Mouse (Mus musculus) embryonic facial prominence, embryonic 14.5 days (tissue): ENCODE measurements around the gene Btbd16. TPM values are rescaled to one million over a fixed set of nuclear protein-coding genes. Genes with fewer than 3 reads are reported as not detected.

Experiments
- ATAC-seq: fragments of 200-750 bp; cut with Nextera tagmentation; 2 replicates; pipeline ENCODE4 v1.8.0; 2017; ENCODE audit warnings: low read depth, moderate number of reproducible peaks, moderate TSS enrichment
- DNase-seq: peaks from one replicate; pipeline ENCODE4 v3.0.0-alpha.2; 2015; ENCODE audit warnings: low spot score
- H3K27ac ChIP-seq: fragments of 300-500 bp; sonication (generic); replicated peaks from 2 replicates; pipeline ENCODE4 v1.5.1; 2014; ENCODE audit warnings: low read depth, mild to moderate bottlenecking, low read length, moderate library complexity
- H3K27me3 ChIP-seq: fragments of 300-500 bp; sonication (generic); replicated peaks from 2 replicates; pipeline ENCODE4 v1.6.1; 2014; ENCODE audit warnings: low read length; ENCODE audit not compliant: control insufficient read depth, insufficient read depth
- H3K36me3 ChIP-seq: fragments of 300-500 bp; sonication (generic); 2 replicates; pipeline ENCODE4 v1.6.1; 2014; ENCODE audit warnings: low read length, mixed read lengths; ENCODE audit not compliant: control insufficient read depth, insufficient read depth
- H3K4me1 ChIP-seq: fragments of 300-500 bp; sonication (generic); 2 replicates; pipeline ENCODE4 v1.6.1; 2014; ENCODE audit warnings: antibody characterized with exemption, low read length; ENCODE audit not compliant: control insufficient read depth, insufficient read depth
- H3K4me2 ChIP-seq: fragments of 300-500 bp; sonication (generic); 2 replicates; pipeline ENCODE4 v1.6.1; 2014; ENCODE audit warnings: low read depth, mild to moderate bottlenecking, low read length, moderate library complexity, mixed read lengths
- H3K4me3 ChIP-seq: fragments of 300-500 bp; sonication (generic); 2 replicates; pipeline ENCODE4 v1.5.1; 2014; ENCODE audit warnings: low read depth, mild to moderate bottlenecking, low read length
- H3K9ac ChIP-seq: fragments of 300-500 bp; sonication (generic); 2 replicates; pipeline ENCODE4 v1.6.1; 2014; ENCODE audit warnings: low read depth, mild to moderate bottlenecking, low read length, moderate library complexity, mixed read lengths
- H3K9me3 ChIP-seq: fragments of 300-500 bp; sonication (generic); 2 replicates; pipeline ENCODE4 v1.6.1; 2016; ENCODE audit warnings: low read length; ENCODE audit not compliant: control insufficient read depth
- WGBS: fragments of 180-500 bp; shearing (Covaris S2); extraction: QIAGEN DNeasy Blood & Tissue Kit; methylation state at CpG from one replicate; pipeline ENCODE4 v1.1.7; 2014; 5-methylcytosine and 5-hydroxymethylcytosine counted together
- polyA plus RNA-seq: library from polyadenylated mRNA; unstranded; fragments of >200 nt; fragmentation: Nextera tagmentation; extraction: Ambion mirVana; gene quantifications from 2 replicates; pipeline ENCODE4 v1.2.1, GENCODE M21; 2014

The Btbd16 gene
- polyA plus RNA-seq = not detected in 2 replicates

GRCm38 (mm10) chr7:130773914-130774630, at the start of gene Btbd16:
Gene Btbd16 (plus strand): TSS chr7:130774069.
- Histone ChIP-seq H3K9ac (no peak within 1 kb of the TSS), H3K4me1 (no peaks in the 10 kb centered on the region), H3K27ac (no peak within 1 kb of the TSS), H3K9me3 (no peaks in the 10 kb centered on the region), H3K36me3 (no peaks in the 10 kb centered on the region), H3K4me2 (no peak within 1 kb of the TSS), H3K27me3 (no peaks in the 10 kb centered on the region), H3K4me3 (no peak within 1 kb of the TSS)
- ATAC-seq = no peak
- no peak for DNase-seq
- 62% methylated on average over 9 of the region's 9 CpGs for WGBS

GRCm38 (mm10) chr7:130726185-130726584, 47.7 kb upstream of the Btbd16 start:
- no peak overlapping the region for H3K4me3 ChIP-seq
- H3K27me3 ChIP-seq = no peaks in the 10 kb centered on the region
- H3K4me2 ChIP-seq = no peak overlapping the region
- no peaks in the 10 kb centered on the region for H3K9me3 ChIP-seq
- 61% methylated on average over 3 of the region's 3 CpGs for WGBS
- no peak overlapping the region for H3K27ac ChIP-seq
- no peak for DNase-seq
- no peak overlapping the region for H3K9ac ChIP-seq
- peaks cover 47% of the 10 kb centered on the region for H3K36me3 ChIP-seq
- no peaks in the 10 kb centered on the region for H3K4me1 ChIP-seq
- no peak for ATAC-seq

- ATAC-seq (no peak), DNase-seq (no peak)
- no peaks in the 10 kb centered on the region for H3K27me3 ChIP-seq
- H3K9me3 ChIP-seq = no peaks in the 10 kb centered on the region
- no peak overlapping the region for H3K9ac ChIP-seq
- H3K36me3 ChIP-seq = peaks cover 42% of the 10 kb centered on the region
- no peak overlapping the region for H3K4me2 ChIP-seq
- 0 out of 2 replicates have a peak overlapping the region, but pooled peaks have one; percentile 8 for H3K27ac ChIP-seq
- 54% methylated on average over 8 of the region's 8 CpGs for WGBS
- no peaks in the 10 kb centered on the region for H3K4me1 ChIP-seq
- no peak overlapping the region for H3K4me3 ChIP-seq
These were observed 47.0 kb upstream of the Btbd16 start for GRCm38 (mm10) chr7:130726724-130727422.

GRCm38 (mm10) chr7:130727560-130727959, 46.3 kb upstream of the Btbd16 start:
- Histone ChIP-seq H3K36me3 (peaks cover 37% of the 10 kb centered on the region), H3K4me2 (no peak overlapping the region), H3K27me3 (no peaks in the 10 kb centered on the region), H3K4me3 (no peak overlapping the region), H3K9me3 (no peaks in the 10 kb centered on the region), H3K9ac (no peak overlapping the region), H3K4me1 (no peaks in the 10 kb centered on the region), H3K27ac (0 out of 2 replicates have a peak overlapping the region, but pooled peaks have one; percentile 8)
- 90% methylated on average over 4 of the region's 4 CpGs for WGBS
- DNase-seq (no peak), ATAC-seq (no peak)

GRCm38 (mm10) chr7:130731792-130732191, 42.1 kb upstream of the Btbd16 start:
- H3K36me3 ChIP-seq = peaks cover 66% of the 10 kb centered on the region
- WGBS = 61% methylated on average over 7 of the region's 7 CpGs
- no peaks in the 10 kb centered on the region for H3K4me1 ChIP-seq
- no peaks in the 10 kb centered on the region for H3K9me3 ChIP-seq
- H3K9ac ChIP-seq = no peak overlapping the region
- H3K27ac ChIP-seq = no peak overlapping the region
- no peak for ATAC-seq
- H3K27me3 ChIP-seq = no peaks in the 10 kb centered on the region
- H3K4me3 ChIP-seq = no peak overlapping the region
- no peak overlapping the region for H3K4me2 ChIP-seq
- no peak for DNase-seq

- no peak overlapping the region for H3K27ac ChIP-seq
These were observed 41.0 kb upstream of the Btbd16 start for GRCm38 (mm10) chr7:130732908-130733307.

GRCm38 (mm10) chr7:130733423-130733822, 40.4 kb upstream of the Btbd16 start:
- WGBS = 95% methylated on average over 8 of the region's 8 CpGs
- no peak for DNase-seq
- no peaks in the 10 kb centered on the region for H3K4me1 ChIP-seq
- no peak overlapping the region for H3K27ac ChIP-seq
- no peaks in the 10 kb centered on the region for H3K9me3 ChIP-seq
- ATAC-seq = no peak
- no peak overlapping the region for H3K9ac ChIP-seq
- no peak overlapping the region for H3K4me2 ChIP-seq
- no peak overlapping the region for H3K4me3 ChIP-seq
- H3K27me3 ChIP-seq = no peaks in the 10 kb centered on the region
- H3K36me3 ChIP-seq = peaks cover 74% of the 10 kb centered on the region

More at GRCm38 (mm10) chr7:130732908-130733307, 41.0 kb upstream of the Btbd16 start:
- no peaks in the 10 kb centered on the region for H3K27me3 ChIP-seq
- no peak for DNase-seq
- H3K9ac ChIP-seq = no peak overlapping the region
- H3K9me3 ChIP-seq = no peaks in the 10 kb centered on the region
- no peak for ATAC-seq
- peaks cover 74% of the 10 kb centered on the region for H3K36me3 ChIP-seq
- no peak overlapping the region for H3K4me2 ChIP-seq
- no peaks in the 10 kb centered on the region for H3K4me1 ChIP-seq
- no peak overlapping the region for H3K4me3 ChIP-seq
- 52% methylated on average over 6 of the region's 6 CpGs for WGBS

- no peak overlapping the region for H3K4me3 ChIP-seq
- peaks cover 72% of the 10 kb centered on the region for H3K36me3 ChIP-seq
- H3K9ac ChIP-seq = no peak overlapping the region
- no peak overlapping the region for H3K4me2 ChIP-seq
- DNase-seq (no peak), ATAC-seq (no peak)
- H3K9me3 ChIP-seq = no peaks in the 10 kb centered on the region
- H3K27me3 ChIP-seq = no peaks in the 10 kb centered on the region
- H3K27ac ChIP-seq = no peak overlapping the region
- H3K4me1 ChIP-seq = no peaks in the 10 kb centered on the region
- 97% methylated on average over 2 of the region's 2 CpGs for WGBS
These were observed 39.6 kb upstream of the Btbd16 start for GRCm38 (mm10) chr7:130734195-130734787.
